Mouse (Mus musculus) T-cell, adult 2 months (primary cell): ENCODE measurements around the gene Rexo4.

Source experiments
- DNase-seq: peaks from one replicate; pipeline ENCODE4 v3.0.0; 2022; ENCODE audit warnings: low spot score

Rexo4 gene

GRCm38 (mm10) chr2:26910124-26910993, 53.8 kb downstream of the Rexo4 start, which contains the start of the genes Med22 and Rpl7a:
TSS of gene Med22 (minus strand) at chr2:26910677.
TSS of gene Rpl7a (plus strand) at chr2:26910764.
- DNase-seq, result peak; percentile 97

- DNase-seq, result no peak
These were observed 54.8 kb downstream of the Rexo4 start for GRCm38 (mm10) chr2:26909387-26909784.

- peak; percentile 15 for DNase-seq
These were observed 55.3 kb downstream of the Rexo4 start for GRCm38 (mm10) chr2:26908710-26909386.

GRCm38 (mm10) chr2:26907109-26907508, 57.1 kb downstream of the Rexo4 start:
- no peak for DNase-seq

- DNase-seq, result no peak
These were observed 57.8 kb downstream of the Rexo4 start for GRCm38 (mm10) chr2:26906431-26906830.

GRCm38 (mm10) chr2:26905936-26906335, 58.2 kb downstream of the Rexo4 start:
- no peak for DNase-seq
